Mouse (Mus musculus): Measurements from ENCODE around the gene Htr1b. TPM values are rescaled to one million over a fixed set of nuclear protein-coding genes. Genes with fewer than 3 reads are reported as not detected.

Htr1b gene
- polyA plus RNA-seq, 1 experiment from 2014 or later, result 0.12 TPM

Other genes starting within 250 kb of the Htr1b start
- gene Mei4, start 229.8 kb upstream of the Htr1b start, polyA plus RNA-seq (2016; fragmentation: Nextera tagmentation; extraction: Ambion mirVana), result 0.28 and 0.42 TPM in 2 replicates